Mouse (Mus musculus): Measurements from ENCODE around the gene Capza2. TPM values are rescaled to one million over a fixed set of nuclear protein-coding genes. Genes with fewer than 3 reads are reported as not detected.

Capza2 gene
- total RNA-seq, 2 experiments from 2014 or later: 208 to 223 TPM

- intact Hi-C loops (cut with DNase I): no loop called here
- no peak for TF ChIP-seq CTCF (IDR thresholded peaks at IDR 0.05)
- H3K4me3 ChIP-seq: no peak overlapping the region
- H3K27ac ChIP-seq: no peak overlapping the region
- no peak for DNase-seq (ENCODE audit: extremely low spot score in 1 of 2, low spot score in 2 of 2)
These were observed 16.1 kb downstream of the Capza2 start for GRCm38 (mm10) chr6:17652132-17652531.

- DNase-seq (ENCODE audit: extremely low spot score in 1 of 2, low spot score in 2 of 2): no peak
- Histone ChIP-seq H3K27ac (no peak overlapping the region), H3K4me3 (no peak overlapping the region)
- intact Hi-C loops (cut with DNase I): no loop called here
- TF ChIP-seq CTCF (IDR thresholded peaks at IDR 0.05): no peak
These were observed 19.0 kb downstream of the Capza2 start for GRCm38 (mm10) chr6:17655080-17655479.

DNA sequence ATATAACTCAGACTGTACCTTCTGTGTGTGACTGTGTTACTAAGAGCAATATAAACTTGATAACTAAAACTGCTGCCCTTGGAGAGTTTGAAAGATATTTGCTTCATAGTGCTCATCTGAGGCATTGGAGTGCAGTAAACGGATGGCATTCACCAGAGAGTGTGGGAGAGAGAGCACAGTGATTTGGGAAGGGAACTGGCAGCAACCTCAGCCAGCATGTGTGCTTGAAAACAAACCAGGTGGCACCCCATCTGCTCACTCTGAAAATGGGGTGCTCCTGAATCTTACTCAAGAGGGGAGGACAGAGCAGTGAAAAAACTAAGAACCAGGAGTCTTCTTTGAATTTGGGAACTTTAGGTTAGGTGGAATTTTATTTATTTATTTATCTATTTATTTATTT, 21.3 kb downstream of the Capza2 start:
- no peak for TF ChIP-seq CTCF (IDR thresholded peaks at IDR 0.05)
- Histone ChIP-seq H3K4me3 (no peak overlapping the region), H3K27ac (no peak overlapping the region)
- peak in 1 of 2 experiments; percentile 36 for DNase-seq (ENCODE audit: extremely low spot score in 1 of 2, low spot score in 2 of 2)
- intact Hi-C loops (cut with DNase I): no loop called here

DNA sequence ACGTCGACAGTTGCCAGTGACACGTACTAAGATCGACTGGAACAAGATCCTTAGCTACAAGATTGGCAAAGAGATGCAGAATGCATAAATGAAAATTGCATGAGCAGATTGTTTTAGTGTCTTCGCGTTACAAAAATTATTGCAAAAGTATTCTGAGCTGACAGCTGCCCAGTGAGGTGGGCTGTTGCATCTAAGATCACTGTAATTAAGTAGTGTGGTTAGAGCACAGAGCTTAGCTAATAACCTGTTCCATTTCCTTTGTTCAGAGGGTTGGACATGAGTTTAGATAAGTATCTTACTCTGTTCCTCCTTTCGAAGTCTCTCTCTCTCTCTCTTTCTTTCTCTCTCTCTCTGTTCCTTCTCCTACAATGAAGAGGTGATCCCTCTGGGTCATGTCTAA, 29.3 kb downstream of the Capza2 start:
- no peak overlapping the region for H3K4me3 ChIP-seq
- no peak for TF ChIP-seq CTCF (IDR thresholded peaks at IDR 0.05)
- intact Hi-C loops (cut with DNase I): loop anchor here (10.0 kb wide), 1 partner anchor 709 kb away; no protein-coding TSS in a partner anchor
- no peak for DNase-seq (ENCODE audit: extremely low spot score in 1 of 2, low spot score in 2 of 2)
- H3K27ac ChIP-seq: no peak overlapping the region

DNA sequence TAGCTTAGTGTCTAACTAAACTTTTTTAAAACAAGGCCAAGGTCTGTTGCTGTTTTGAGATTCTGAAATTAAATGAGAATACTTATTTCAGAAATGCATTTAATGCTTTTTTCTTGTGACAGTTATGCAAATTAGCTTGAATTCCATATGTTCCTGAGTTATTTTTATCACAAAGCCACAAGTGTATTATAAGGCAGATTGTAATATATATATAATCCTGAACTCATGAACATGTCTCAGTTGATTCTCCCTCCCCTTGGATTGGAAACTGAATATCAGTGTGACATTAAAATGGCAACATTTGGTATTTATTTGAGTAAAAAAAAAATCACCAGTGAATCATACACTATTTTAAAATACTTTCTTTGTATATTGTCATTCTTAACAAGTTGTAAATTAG, 30.0 kb downstream of the Capza2 start:
- Histone ChIP-seq H3K4me3 (no peak overlapping the region), H3K27ac (no peak overlapping the region)
- intact Hi-C loops (cut with DNase I): loop anchor here (10.0 kb wide), 1 partner anchor 709 kb away; no protein-coding TSS in a partner anchor
- no peak for DNase-seq (ENCODE audit: extremely low spot score in 1 of 2, low spot score in 2 of 2)
- no peak for TF ChIP-seq CTCF (IDR thresholded peaks at IDR 0.05)

DNA sequence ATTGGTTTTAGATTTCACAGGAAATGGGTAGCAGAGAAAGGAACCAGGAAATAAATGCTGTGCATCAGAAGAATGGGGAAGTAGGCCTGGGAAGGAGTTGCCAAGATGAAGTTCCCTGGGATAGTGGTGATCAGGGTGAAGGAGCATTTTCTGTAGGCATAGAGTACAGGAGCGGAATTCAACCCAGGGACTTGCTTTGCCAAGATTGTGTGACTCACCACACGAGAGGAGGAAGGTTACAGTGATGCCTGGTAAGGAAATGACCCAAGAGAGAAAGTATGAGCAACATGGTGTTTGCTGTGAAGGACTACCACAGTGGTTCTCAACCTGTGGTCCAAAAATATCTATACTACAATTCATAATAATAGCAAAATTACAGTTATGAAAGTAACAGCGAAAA, 31.8 kb downstream of the Capza2 start:
- no peak overlapping the region for H3K27ac ChIP-seq
- intact Hi-C loops (cut with DNase I): loop anchor here (10.0 kb wide), 1 partner anchor 707 kb away; no protein-coding TSS in a partner anchor
- H3K4me3 ChIP-seq: no peak overlapping the region
- TF ChIP-seq CTCF (IDR thresholded peaks at IDR 0.05): no peak
- no peak for DNase-seq (ENCODE audit: extremely low spot score in 1 of 2, low spot score in 2 of 2)

- no peak overlapping the region for H3K27ac ChIP-seq
- no peak for DNase-seq (ENCODE audit: extremely low spot score in 1 of 2, low spot score in 2 of 2)
- TF ChIP-seq CTCF (IDR thresholded peaks at IDR 0.05): no peak
- H3K4me3 ChIP-seq: no peak overlapping the region
- intact Hi-C loops (cut with DNase I): loop anchor here (10.0 kb wide), 1 partner anchor 706 kb away; no protein-coding TSS in a partner anchor
These were observed 32.3 kb downstream of the Capza2 start for GRCm38 (mm10) chr6:17668334-17668733.

- intact Hi-C loops (cut with DNase I): loop anchor here (10.0 kb wide), 1 partner anchor 705 kb away; no protein-coding TSS in a partner anchor
- H3K27ac ChIP-seq: no peak overlapping the region
- no peak for DNase-seq (ENCODE audit: extremely low spot score in 1 of 2, low spot score in 2 of 2)
- H3K4me3 ChIP-seq: no peak overlapping the region
- no peak for TF ChIP-seq CTCF (IDR thresholded peaks at IDR 0.05)
These were observed 33.8 kb downstream of the Capza2 start for GRCm38 (mm10) chr6:17669826-17670225.

DNA sequence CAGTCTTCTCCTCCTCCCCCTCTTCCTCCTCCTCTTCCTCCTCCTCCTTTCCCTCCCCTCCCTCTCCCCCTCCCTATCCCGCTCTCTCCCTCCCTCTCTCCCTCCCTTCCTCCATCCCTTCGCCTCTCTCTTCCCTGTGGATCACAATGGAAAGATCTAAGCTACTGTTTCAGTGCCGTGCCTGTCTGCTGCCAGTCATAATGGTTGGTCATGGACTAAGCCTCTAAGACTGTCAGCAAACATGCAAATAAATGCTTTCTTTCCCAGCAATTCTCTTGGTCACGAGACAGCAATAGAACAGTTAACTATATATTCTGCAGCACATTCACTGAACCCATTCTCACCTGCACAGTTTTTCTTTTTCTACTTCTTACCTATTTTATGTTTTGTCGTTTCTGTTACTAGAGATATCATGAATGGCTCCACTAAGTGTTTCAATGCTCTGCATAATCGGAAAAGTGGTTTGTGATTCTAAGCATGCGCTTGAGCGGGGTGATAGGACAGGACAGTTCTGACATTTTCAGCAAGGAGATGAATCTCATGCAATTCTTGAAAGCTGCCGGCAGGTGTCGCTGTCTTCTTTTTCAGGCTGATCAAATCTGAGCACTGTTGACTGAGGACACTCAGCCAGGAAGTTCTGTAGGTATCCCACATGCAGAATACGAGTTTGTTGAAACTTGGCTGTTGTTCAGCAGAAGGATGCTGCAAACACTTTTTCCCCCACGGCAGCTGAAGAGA, 39.2 kb downstream of the Capza2 start:
- Histone ChIP-seq H3K4me3 (no peak overlapping the region), H3K27ac (no peak overlapping the region)
- peak in 1 of 2 experiments; percentile 35 for DNase-seq (ENCODE audit: extremely low spot score in 1 of 2, low spot score in 2 of 2)
- peak; percentile 76 for TF ChIP-seq CTCF (IDR thresholded peaks at IDR 0.05)
- intact Hi-C loops (cut with DNase I): loop anchor here (2.0 kb wide), 2 partner anchors 160 to 404 kb away; no protein-coding TSS in a partner anchor

DNA sequence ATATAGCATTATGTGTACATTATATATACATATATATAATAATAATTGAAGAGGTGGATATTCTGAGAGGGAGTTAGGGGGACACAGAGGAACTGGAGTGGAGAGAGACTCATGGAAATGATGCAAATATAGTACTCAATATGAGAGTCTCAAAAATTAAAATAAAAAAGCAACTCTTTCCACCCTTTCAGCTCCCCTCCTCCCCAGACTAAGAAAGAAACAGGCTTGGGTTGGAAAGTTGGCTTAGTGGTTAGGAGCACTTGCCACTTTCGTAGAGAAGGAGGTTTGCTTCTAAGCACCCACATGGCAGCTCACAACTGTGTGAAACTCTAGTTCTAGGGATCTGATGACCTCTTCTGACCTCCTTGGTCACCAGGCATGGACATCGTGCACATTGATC, 41.0 kb downstream of the Capza2 start:
- TF ChIP-seq CTCF (IDR thresholded peaks at IDR 0.05): no peak
- Histone ChIP-seq H3K4me3 (no peak overlapping the region), H3K27ac (no peak overlapping the region)
- DNase-seq (ENCODE audit: extremely low spot score in 1 of 2, low spot score in 2 of 2): no peak
- intact Hi-C loops (cut with DNase I): no loop called here

GRCm38 (mm10) chr6:17680266-17680925, 44.4 kb downstream of the Capza2 start:
- no peak overlapping the region for H3K27ac ChIP-seq
- intact Hi-C loops (cut with DNase I): no loop called here
- no peak overlapping the region for H3K4me3 ChIP-seq
- TF ChIP-seq CTCF (IDR thresholded peaks at IDR 0.05): no peak
- no peak for DNase-seq (ENCODE audit: extremely low spot score in 1 of 2, low spot score in 2 of 2)

- Histone ChIP-seq H3K4me3 (no peak overlapping the region), H3K27ac (no peak overlapping the region)
- intact Hi-C loops (cut with DNase I): no loop called here
- TF ChIP-seq CTCF (IDR thresholded peaks at IDR 0.05): no peak
- DNase-seq (ENCODE audit: extremely low spot score in 1 of 2, low spot score in 2 of 2): no peak
These were observed 45.8 kb downstream of the Capza2 start for GRCm38 (mm10) chr6:17681810-17682209.

All from left cerebral cortex, adult 2 months (tissue).